Mouse (Mus musculus): ENCODE data around the gene Mpzl2. TPM values are rescaled to one million over a fixed set of nuclear protein-coding genes. Genes with fewer than 3 reads are reported as not detected.

Mpzl2 gene
- polyA plus RNA-seq (2015; fragmentation: Nextera tagmentation; extraction: Ambion mirVana), result 38.1 and 45.4 TPM in 2 replicates

GRCm38 (mm10) chr9:45039499-45039898, at the start of gene Mpzl2:
Gene Mpzl2, plus strand, starts transcription at chr9:45039799.
- no peak for DNase-seq (ENCODE audit: low spot score)
- peak within 1 kb of the TSS; percentile 58 for H3K27ac ChIP-seq (replicated peaks)

GRCm38 (mm10) chr9:44991821-44992220, 47.8 kb upstream of the Mpzl2 start:
- Histone ChIP-seq H3K4me2 (replicated peaks; ENCODE audit: low read depth) (no peak overlapping the region), H3K4me3 (ENCODE audit: low read depth, low read length) (no peak overlapping the region), H3K4me1 (replicated peaks; ENCODE audit: control insufficient read depth, insufficient read depth) (no peaks in the 10 kb centered on the region), H3K9ac (ENCODE audit: low read length) (no peak overlapping the region), H3K9me3 (ENCODE audit: control insufficient read depth, low read length) (no peaks in the 10 kb centered on the region), H3K27me3 (ENCODE audit: control insufficient read depth, insufficient read depth, low read length) (no peaks in the 10 kb centered on the region), H3K36me3 (ENCODE audit: control insufficient read depth, insufficient read depth, low read length) (no peaks in the 10 kb centered on the region), H3K27ac (replicated peaks) (no peak overlapping the region)
- no peak for TF ChIP-seq CTCF (IDR thresholded peaks at IDR 0.05; ENCODE audit: low read depth)
- TF ChIP-seq EP300 (optimal IDR thresholded peaks at IDR 0.05), result no peak
- ATAC-seq (ENCODE audit: low FRiP score, low TSS enrichment), result no peak
- 72% methylated on average over 2 of the region's 2 CpGs for WGBS
- no peak for DNase-seq (ENCODE audit: low spot score)

More at GRCm38 (mm10) chr9:45039499-45039898, at the start of gene Mpzl2:
- peak within 1 kb of the TSS; percentile 6 for H3K4me3 ChIP-seq (ENCODE audit: low read depth, low read length)
- 36% methylated on average over 5 of the region's 5 CpGs for WGBS
- no peaks in the 10 kb centered on the region for H3K27me3 ChIP-seq (ENCODE audit: control insufficient read depth, insufficient read depth, low read length)
- H3K9ac ChIP-seq (ENCODE audit: low read length), result peak within 1 kb of the TSS; percentile 23; the same call in 1 of the 2 replicates
- no peaks in the 10 kb centered on the region for H3K36me3 ChIP-seq (ENCODE audit: control insufficient read depth, insufficient read depth, low read length)
- no peaks in the 10 kb centered on the region for H3K4me1 ChIP-seq (replicated peaks; ENCODE audit: control insufficient read depth, insufficient read depth)
- H3K4me2 ChIP-seq (replicated peaks; ENCODE audit: low read depth), result peak within 1 kb of the TSS; percentile 42
- H3K9me3 ChIP-seq (ENCODE audit: control insufficient read depth, low read length), result no peaks in the 10 kb centered on the region
- no peak for ATAC-seq (ENCODE audit: low FRiP score, low TSS enrichment)
- TF ChIP-seq EP300 (optimal IDR thresholded peaks at IDR 0.05), result no peak
- no peak for TF ChIP-seq CTCF (IDR thresholded peaks at IDR 0.05; ENCODE audit: low read depth)

GRCm38 (mm10) chr9:44992271-44992670, 47.3 kb upstream of the Mpzl2 start:
- no peaks in the 10 kb centered on the region for H3K27me3 ChIP-seq (ENCODE audit: control insufficient read depth, insufficient read depth, low read length)
- H3K4me3 ChIP-seq (ENCODE audit: low read depth, low read length), result no peak overlapping the region
- H3K36me3 ChIP-seq (ENCODE audit: control insufficient read depth, insufficient read depth, low read length), result no peaks in the 10 kb centered on the region
- no peak for DNase-seq (ENCODE audit: low spot score)
- ATAC-seq (ENCODE audit: low FRiP score, low TSS enrichment), result no peak
- no peaks in the 10 kb centered on the region for H3K4me1 ChIP-seq (replicated peaks; ENCODE audit: control insufficient read depth, insufficient read depth)
- no peak for TF ChIP-seq CTCF (IDR thresholded peaks at IDR 0.05; ENCODE audit: low read depth)
- no peak for TF ChIP-seq EP300 (optimal IDR thresholded peaks at IDR 0.05)
- no peak overlapping the region for H3K9ac ChIP-seq (ENCODE audit: low read length)
- no peaks in the 10 kb centered on the region for H3K9me3 ChIP-seq (ENCODE audit: control insufficient read depth, low read length)
- H3K4me2 ChIP-seq (replicated peaks; ENCODE audit: low read depth), result no peak overlapping the region
- H3K27ac ChIP-seq (replicated peaks), result no peak overlapping the region

GRCm38 (mm10) chr9:44993268-44993667, 46.3 kb upstream of the Mpzl2 start:
- Histone ChIP-seq H3K27me3 (ENCODE audit: control insufficient read depth, insufficient read depth, low read length) (no peaks in the 10 kb centered on the region), H3K4me1 (replicated peaks; ENCODE audit: control insufficient read depth, insufficient read depth) (no peaks in the 10 kb centered on the region), H3K4me2 (replicated peaks; ENCODE audit: low read depth) (no peak overlapping the region), H3K36me3 (ENCODE audit: control insufficient read depth, insufficient read depth, low read length) (no peaks in the 10 kb centered on the region), H3K9ac (ENCODE audit: low read length) (no peak overlapping the region), H3K27ac (replicated peaks) (no peak overlapping the region), H3K9me3 (ENCODE audit: control insufficient read depth, low read length) (no peaks in the 10 kb centered on the region), H3K4me3 (ENCODE audit: low read depth, low read length) (no peak overlapping the region)
- DNase-seq (ENCODE audit: low spot score), result no peak
- TF ChIP-seq EP300 (optimal IDR thresholded peaks at IDR 0.05) (no peak), CTCF (IDR thresholded peaks at IDR 0.05; ENCODE audit: low read depth) (no peak)
- 61% methylated on average over 2 of the region's 2 CpGs for WGBS
- ATAC-seq (ENCODE audit: low FRiP score, low TSS enrichment), result no peak

- 55% methylated on average over 4 of the region's 4 CpGs for WGBS
- H3K9me3 ChIP-seq (ENCODE audit: control insufficient read depth, low read length), result no peaks in the 10 kb centered on the region
- DNase-seq (ENCODE audit: low spot score) (no peak), ATAC-seq (ENCODE audit: low FRiP score, low TSS enrichment) (no peak)
- TF ChIP-seq CTCF (IDR thresholded peaks at IDR 0.05; ENCODE audit: low read depth) (no peak), EP300 (optimal IDR thresholded peaks at IDR 0.05) (no peak)
- H3K4me2 ChIP-seq (replicated peaks; ENCODE audit: low read depth), result no peak overlapping the region
- no peaks in the 10 kb centered on the region for H3K4me1 ChIP-seq (replicated peaks; ENCODE audit: control insufficient read depth, insufficient read depth)
- H3K27me3 ChIP-seq (ENCODE audit: control insufficient read depth, insufficient read depth, low read length), result no peaks in the 10 kb centered on the region
- no peaks in the 10 kb centered on the region for H3K36me3 ChIP-seq (ENCODE audit: control insufficient read depth, insufficient read depth, low read length)
- no peak overlapping the region for H3K4me3 ChIP-seq (ENCODE audit: low read depth, low read length)
- H3K9ac ChIP-seq (ENCODE audit: low read length), result no peak overlapping the region
- H3K27ac ChIP-seq (replicated peaks), result no peak overlapping the region
Observed at GRCm38 (mm10) chr9:44994962-44995361, 44.6 kb upstream of the Mpzl2 start.

GRCm38 (mm10) chr9:44996590-44996989, 43.0 kb upstream of the Mpzl2 start:
- no peak overlapping the region for H3K4me3 ChIP-seq (ENCODE audit: low read depth, low read length)
- H3K4me1 ChIP-seq (replicated peaks; ENCODE audit: control insufficient read depth, insufficient read depth), result no peaks in the 10 kb centered on the region
- H3K9ac ChIP-seq (ENCODE audit: low read length), result no peak overlapping the region
- H3K27me3 ChIP-seq (ENCODE audit: control insufficient read depth, insufficient read depth, low read length), result no peaks in the 10 kb centered on the region
- H3K27ac ChIP-seq (replicated peaks), result no peak overlapping the region
- TF ChIP-seq EP300 (optimal IDR thresholded peaks at IDR 0.05) (no peak), CTCF (IDR thresholded peaks at IDR 0.05; ENCODE audit: low read depth) (no peak)
- H3K4me2 ChIP-seq (replicated peaks; ENCODE audit: low read depth), result no peak overlapping the region
- no peaks in the 10 kb centered on the region for H3K9me3 ChIP-seq (ENCODE audit: control insufficient read depth, low read length)
- 93% methylated on average over 7 of the region's 7 CpGs for whole genome bisulfite sequencing
- ATAC-seq (ENCODE audit: low FRiP score, low TSS enrichment) (no peak), DNase-seq (ENCODE audit: low spot score) (no peak)
- H3K36me3 ChIP-seq (ENCODE audit: control insufficient read depth, insufficient read depth, low read length), result no peaks in the 10 kb centered on the region
